Mouse (Mus musculus) frontal cortex, postnatal 25 days (tissue): ENCODE results near the gene Gzmm.
A peak's percentile ranks its signal among the peaks of the same experiment; 100 is the strongest.

ENCODE experiments used
- DNase-seq, 2 experiments: peaks; one replicate each; pipeline ENCODE4 v3.0.0; 2022; ENCODE audit warnings: low spot score in 2 of 2

Gzmm gene

DNA sequence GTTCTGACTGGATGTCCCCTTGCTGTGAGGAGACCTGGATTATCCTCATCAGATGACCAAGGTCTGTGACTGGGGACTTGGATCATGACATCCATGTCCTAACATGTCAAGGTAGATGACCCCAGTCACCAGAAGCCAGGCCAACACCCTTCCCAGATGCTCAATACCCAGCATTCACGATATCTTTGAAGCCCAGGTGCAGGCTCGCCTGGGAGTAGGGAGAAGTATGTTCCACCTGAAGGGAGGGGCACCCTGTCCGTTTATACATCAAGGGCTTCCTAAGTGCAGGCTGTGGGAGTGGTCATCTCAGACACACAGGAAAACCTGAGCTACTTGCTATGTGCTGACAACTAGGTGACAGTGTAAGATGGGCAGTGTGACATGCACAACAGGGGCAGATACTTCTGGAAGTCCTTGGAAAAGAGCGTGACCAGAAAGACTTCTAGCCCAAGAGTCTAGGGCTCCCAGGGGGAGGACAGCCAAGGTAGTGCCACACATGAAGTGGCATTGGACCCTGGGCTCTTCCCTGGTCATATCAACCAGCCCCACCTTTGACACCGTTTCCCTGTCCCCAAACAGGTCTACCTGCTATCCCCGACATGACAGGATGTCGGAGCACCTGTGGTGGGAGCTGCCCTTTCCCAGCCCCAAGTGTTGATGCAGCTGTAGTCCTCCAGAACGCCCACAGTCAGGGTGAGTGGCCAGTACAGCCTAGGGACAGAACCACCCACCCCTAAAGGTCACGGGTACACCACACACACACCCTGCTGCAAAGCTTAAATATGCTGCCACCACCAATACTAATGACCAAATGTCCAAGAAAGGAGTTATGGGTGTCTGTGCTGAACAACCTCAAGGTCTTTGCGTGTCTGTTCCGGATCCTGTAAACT is 8.0 kb upstream of the Gzmm start:
- DNase-seq, result no peak

DNA sequence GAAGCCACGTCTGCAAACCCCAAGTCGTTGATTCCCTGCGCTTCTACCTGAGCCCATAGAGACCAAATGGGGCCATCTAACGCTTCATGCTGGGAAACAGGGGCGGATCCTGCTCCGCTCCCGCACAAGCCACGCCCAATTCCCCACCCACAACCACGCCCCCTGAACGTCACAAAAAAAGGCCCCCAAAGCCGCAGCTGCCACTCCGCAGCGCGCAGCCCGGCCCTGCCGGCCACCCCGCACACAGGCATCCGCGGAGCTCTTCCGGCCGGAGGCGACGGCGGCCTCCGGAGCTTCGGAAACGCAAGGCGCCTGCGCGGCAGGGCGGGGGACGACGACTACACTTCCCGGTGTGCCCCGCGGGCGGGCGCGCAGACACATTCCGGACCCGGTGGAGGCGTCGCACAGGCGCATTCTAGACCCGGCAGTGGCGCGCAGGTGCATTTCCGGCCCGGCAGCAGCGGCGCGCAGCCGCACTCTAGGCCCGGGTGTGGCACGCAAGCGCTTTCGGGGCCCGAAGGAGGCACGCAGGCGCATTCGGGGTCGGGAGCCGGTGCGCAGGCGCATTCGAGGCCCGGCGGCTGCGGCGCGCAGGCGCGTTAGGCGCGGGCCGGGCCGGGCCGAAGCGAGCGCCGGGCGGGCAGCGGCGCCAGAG is 7.1 kb upstream of the Gzmm start, which contains the start of gene Cdc34:
Cdc34 (plus strand) TSS at position 605 of the 655 bp plus-strand sequence.
- peak; percentile 99 for DNase-seq

DNA sequence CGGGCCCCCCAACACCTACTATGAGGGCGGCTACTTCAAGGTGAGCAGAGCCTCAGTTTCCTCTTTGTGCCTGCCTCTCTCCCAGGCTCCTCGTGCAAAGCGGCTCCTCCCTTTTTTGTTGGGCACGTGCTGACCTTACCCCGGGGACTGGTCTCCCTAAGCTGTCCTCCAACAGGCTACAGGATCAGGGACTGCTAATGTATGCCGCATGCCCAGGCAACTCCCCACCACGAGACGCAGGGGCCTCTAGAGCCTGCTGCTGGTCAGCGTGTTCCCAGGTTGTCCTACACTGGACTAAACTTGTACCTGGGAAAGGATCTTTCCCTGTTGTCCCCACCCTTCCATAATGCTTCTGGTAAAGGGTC is 6.3 kb upstream of the Gzmm start:
- DNase-seq, result no peak

DNA sequence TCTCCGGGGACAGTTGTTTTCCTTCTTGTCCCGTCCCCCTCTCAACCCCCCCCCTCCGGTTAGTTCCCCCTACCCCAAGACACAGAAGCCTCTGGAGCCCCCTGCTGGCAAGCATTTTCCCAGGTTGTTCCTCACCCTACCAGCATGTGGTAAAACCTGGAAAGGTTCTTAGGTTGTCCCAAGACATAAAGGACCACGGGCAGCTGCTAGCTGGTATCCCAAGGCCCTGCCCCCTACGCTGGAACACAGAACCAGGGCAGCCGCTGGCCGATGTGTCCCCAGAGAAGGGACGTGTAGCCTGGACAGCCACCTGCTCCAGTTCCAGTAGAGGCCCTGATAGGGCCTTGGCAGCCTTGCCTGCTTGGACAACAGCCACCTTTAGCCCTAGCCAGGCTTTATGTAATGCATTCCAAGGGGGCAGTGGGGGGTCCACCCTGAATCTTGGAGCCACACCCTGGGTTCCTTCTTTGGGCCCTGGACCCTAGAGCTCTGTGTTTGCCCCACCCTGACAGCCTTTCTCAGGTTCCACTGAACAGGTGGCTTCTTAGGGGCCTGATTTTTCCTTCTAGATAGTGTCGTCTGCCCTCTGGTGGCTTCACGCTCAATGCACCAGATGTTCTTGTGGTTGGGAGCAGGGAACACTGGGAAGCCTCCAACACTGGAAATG is 5.8 kb upstream of the Gzmm start:
- DNase-seq, result no peak

DNA sequence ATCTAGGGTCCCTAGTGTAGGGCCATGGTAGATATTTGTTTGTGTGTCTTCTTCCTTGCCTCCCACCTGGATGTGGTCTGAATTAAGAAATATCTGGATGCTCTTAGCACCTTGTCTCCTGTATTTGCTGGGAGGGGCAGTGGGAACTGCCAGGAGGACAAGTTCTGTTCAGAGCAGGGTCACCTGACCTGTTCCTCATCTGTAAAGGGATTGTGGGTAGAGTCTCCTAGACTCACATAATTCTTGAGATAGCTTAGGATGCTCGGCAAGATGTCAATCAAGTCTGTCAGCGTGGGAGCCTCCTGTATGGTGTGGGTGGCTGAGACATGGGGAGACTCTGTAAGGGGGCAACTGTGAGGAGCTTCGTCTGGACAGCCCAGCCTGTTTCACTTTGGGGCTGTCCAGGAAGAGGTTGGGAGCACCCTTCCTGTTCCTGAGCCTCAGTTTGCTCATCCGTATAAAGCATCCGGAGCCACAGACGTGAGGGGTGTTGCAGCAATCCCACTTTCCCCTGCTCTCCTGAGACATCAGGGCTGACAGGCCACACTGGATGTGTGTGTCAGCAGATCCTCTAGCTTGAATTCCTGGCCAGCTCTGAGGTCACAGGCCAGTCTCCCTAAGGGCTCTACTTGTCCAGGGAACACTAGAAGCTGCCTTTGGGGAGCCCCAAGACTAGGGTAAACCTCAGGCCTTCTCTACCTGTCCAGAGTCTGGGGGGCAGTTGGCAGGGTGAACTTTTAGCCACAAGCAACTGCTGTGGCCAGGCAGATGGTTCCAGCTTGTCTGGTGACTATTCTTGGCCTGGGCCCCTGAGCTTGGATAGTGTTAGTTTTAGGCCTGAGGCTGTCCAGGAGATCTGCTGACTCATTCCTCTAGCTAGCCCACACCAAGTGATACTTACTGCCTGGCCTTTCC is 4.8 kb upstream of the Gzmm start:
- no peak for DNase-seq

DNA sequence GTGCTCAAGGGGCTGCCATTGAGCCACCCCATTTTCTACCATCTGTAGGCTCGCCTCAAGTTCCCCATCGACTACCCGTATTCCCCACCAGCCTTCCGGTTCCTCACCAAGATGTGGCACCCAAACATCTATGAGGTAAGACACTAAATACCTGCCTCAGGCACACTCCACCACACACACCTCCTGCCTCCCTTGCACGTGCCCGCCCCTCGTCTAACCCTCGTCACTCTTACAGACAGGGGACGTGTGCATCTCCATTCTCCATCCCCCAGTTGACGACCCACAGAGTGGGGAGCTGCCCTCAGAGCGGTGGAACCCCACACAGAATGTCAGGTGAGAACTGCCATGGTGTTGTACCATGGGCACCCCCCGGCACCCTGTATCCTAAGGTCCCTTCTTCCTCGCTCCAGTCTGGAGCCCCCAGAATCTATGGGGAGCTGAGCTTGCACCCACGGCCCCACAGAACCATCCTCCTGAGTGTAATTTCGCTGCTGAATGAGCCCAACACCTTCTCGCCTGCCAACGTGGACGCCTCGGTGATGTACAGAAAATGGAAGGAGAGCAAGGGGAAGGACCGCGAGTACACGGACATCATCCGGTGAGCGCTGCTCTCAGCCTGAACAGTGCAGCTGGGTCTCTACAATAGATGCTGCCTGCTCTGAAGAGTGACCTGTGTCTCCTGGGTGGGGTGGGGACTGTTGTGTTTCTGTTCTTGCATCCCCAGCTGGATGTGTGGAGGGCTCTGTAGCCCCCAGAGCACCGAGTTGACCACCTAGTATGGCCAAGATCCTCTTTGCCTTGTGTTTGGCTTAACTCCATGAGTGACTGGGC is 3.8 kb upstream of the Gzmm start:
- no peak for DNase-seq

DNA sequence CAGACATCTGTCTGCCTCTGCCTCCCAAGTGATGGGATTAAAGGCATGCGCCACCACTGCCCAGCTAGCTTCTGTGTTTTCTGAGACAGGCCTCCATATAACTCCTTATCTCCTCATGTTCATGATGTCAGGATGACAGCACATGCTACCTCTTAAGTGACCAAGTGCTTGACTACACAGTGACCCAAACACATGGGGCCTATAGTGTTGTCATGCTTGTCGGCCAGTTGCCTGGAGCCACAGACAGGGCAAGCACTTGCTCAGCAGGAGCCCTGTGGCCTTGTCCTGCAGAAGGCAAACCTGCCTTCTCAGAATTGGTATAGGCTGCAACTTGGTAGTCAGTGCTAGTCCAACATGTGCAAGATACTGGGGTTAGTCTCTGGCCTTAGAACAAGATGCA is 2.6 kb upstream of the Gzmm start:
- no peak for DNase-seq

DNA sequence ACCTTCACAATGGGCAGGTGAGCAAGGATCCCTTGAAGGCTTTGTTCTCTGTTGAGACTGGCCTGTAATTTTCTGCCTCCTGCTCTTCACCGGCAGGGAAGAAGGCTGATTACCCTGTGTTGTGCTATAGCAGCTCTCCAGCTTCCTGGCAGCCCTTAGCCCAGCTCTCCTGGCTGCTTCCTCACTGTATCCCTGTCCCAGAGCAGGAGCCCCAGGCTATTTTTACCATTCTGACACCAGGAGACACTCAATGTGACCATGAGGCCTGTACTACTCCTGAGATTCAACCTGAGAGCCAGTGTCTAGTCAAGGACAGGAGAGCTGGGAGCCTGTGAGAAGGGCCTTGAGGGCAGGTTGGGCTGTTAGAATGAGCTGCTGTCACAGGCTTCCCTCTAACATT is 2.1 kb upstream of the Gzmm start:
- no peak for DNase-seq

DNA sequence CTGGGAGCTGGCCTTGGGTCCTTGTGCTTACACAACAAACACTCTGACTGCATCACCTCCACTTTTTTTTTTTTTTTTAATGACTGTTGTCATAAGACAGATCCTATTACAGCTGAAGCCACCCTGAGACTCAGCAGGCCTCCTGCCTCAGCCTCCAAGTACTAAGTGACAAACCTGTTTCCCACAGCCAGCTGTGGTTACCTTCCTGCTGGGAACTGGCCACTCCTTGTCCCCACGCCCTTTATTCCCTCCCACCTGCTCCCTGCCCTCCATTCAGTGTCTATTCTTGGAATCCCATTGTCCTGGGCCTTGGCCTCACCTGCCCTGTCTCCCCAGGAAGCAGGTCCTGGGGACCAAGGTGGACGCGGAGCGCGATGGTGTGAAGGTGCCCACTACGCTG is 1.3 kb upstream of the Gzmm start:
- DNase-seq, result no peak

DNA sequence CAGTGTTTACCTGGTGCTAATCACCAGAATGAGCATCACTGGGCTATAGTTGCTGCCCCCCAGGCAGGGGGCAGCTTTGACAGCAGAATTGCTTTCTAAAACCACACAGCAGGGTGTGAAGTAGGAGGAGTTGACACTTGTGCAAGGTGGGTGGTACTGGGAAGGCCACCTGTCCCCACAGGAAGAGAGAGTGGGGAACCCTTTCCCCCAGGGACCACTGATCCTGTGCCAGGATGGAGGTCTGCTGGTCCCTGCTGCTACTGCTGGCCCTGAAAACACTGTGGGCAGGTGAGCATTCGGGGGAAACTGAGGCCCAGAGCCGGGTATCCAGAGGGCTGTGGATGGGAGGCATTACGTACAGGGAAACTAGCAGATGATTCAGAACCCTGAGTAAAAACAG is 358 bp downstream of the Gzmm start:
- DNase-seq, result no peak

DNA sequence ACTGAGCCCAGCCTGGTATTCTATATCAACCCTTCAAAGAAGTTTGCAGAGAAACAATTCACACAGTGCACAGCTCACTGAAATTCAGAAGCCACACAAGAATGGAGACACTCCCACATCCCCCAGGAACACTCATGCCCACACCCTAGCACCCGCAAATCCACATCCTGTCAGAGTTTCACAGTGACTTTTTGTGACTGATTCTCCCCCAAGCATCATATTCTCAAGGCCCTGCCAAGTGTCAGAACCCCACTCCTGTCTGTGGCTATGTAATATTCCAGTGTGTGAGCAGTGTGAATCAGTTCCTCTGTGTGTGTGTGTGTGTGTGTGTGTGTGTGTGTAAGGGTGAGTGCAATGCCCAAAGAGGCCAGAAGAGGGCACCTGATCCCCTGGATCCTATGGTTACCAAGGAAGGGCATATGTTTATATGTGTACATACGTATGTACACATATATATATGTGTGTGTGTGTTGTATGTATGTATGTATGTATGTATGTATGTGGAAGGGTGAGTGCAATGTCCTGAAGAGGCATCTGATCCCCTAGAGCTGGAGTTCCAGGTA is 3.2 kb downstream of the Gzmm start:
- DNase-seq, result no peak

DNA sequence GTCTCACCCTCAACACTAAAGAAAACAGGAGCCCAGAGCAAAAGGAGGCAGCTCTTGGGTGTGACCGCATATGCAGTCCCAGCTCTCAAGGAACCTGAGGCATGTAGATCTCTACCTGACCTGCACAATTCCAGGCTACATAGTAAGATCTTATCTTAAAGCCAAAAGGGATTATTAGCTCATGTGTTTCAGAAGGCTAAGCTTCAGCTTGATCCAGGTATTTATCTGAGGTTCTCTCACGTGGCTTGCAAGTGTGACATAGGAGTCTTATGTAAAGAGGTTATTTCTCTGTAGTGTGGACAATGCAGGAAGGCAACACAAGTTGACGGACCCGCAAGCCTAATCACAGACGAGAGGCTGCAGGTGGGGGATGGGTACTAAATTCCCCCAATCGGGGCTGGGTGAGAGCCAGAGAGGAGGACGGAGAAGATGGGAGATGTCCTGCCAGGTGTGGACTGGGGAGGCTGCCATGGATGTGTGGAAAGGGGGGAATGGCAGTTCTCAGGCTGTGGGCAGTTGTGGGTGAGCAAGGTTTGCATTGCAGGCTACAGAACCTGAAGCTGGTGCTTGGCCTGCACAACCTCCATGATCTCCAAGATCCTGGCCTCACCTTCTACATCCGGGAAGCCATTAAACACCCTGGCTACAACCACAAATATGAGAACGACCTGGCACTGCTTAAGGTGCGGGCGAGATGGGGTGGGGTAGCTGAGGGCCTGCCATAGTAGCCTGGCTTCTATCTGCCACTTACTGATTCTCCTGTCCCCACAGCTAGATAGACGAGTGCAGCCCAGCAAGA is 5.0 kb downstream of the Gzmm start:
- no peak for DNase-seq

DNA sequence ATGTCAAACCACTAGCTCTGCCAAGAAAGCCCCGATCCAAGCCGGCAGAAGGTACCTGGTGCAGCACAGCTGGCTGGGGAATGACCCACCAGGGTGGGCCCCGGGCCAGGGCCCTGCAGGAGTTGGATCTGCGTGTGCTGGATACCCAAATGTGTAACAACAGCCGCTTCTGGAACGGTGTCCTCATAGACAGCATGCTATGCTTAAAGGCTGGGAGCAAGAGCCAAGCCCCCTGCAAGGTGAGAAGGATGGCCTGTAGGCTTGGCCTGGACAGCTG is 5.5 kb downstream of the Gzmm start:
- DNase-seq, result no peak

DNA sequence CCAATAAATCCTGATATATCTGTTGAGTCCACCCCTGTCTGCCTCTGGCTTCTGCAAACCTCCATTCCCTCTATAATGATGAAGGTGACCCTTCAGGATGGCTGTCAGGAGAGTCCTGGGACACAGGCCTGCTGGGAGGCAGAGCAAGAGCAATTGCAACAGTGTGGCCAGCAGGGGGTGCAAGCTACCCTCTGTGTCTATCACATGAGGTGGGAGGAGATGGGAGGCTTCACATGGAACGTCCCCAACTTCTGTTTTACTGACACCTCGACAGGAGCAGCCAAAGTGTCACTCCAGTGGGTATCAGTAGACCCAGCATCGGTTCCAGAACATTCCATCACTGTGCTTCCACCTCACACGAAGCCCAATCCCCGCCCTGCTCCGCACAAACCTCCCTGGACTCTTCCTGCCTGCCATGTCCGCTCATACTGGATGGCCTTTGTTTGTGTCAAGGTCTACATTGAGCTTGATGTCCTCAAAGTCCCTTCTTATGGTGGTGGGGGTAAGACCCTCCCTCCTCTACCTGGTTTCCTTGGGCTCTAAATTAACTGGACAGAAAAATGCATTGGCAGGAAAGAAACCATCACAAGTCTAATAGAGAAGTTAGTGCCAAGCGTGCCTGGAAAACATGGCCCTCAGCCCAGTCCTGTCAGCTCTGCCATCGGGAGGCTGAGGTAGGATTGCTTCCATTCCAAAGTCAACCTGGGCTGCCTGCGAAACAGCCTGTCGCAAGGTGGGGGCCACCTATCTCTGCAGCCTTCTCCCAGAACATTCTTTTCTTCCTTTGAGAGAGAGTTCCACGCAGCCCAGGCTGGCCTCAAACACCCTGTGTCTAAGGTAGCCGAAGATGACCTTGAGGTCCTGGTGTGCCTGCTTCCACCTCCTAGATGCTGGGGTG is 6.7 kb downstream of the Gzmm start:
- peak in 1 of 2 experiments; percentile 59 for DNase-seq

DNA sequence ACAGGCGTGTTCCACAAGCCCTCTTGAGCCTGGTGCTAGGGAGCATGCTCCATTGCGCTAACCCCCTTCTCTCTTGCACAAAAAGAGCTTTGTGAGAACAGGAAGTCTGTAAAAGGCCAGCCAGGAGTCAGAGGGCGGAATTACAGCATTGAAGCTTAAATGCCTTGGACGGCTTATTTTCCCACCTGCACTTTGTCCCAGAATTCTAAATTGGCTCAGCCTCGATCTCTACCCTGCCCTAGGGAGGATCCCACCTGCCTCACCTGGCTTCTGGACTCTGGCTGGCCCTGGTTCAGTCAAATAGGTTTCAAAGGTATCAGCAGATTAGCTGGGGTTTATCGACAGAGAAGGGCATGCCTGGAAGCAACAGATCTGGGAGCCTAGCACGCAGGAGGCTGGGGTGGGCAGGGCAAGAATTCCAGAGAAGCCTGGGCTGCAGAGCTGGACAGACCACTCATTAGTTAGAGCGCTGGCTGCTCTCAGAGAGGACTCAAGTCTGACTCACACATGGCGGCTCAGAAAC is 7.4 kb downstream of the Gzmm start:
- no peak for DNase-seq

DNA sequence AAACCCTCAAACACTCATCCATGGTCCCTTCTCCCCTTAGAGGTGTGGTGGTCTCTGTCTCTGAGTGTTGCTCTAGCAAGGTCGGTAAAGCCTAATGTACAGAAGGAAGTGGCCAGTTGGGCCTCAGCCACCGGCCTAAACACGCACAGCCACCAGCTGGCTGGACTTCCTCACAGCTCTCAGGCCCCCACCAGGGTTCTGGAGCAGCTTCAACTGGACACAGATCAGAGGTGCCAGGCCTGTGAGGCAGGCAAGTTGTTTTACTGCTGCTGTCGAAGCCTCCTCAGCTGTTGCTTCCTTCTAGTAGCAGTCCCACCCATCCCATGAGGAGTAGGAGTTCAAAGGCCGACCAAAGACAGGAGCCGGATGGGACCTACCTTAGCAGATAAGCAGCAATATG is 9.1 kb downstream of the Gzmm start:
- DNase-seq, result no peak

DNA sequence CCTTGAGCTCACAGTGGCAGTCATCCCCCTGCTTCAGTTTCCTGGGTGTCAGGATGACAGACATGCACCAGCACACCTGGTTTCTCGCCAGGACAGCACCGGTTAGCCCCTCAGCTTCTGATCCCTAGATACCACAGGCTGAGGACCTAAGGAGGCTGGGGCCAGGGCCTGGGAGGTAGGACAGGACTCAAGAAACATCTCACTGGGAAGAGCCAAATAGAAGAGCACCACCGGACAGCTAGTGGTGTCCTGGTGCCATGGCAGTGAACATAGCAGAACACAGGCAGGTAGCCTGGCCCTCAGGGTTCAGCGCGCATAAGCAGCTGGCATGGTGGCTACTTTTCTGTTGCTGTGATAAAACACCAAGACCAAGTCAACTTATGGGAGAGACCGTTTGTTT is 9.6 kb downstream of the Gzmm start:
- DNase-seq, result no peak

DNA sequence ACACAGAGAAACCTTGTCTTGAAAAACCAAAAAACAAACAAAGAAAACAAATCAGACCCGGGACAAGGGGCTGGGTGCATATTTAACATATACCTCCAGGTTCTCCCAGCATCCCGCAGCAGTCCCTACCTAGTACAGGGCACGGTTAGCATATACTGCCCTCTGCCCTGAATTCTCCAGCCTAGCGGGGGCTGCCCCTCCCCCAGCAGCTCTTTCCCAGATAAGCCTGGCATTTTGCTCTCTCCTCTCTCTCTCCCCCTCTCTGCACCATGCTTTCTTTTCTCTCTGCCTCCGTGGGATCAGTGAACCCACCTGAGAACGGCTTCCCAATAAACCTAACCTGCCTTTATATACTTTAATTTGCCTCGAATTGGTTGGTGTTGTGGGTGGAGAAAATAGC is 11.9 kb downstream of the Gzmm start:
- no peak for DNase-seq
